Mouse (Mus musculus) liver, embryonic 11.5 days (tissue): ENCODE measurements around the gene D930048N14Rik. TPM values are rescaled to one million over a fixed set of nuclear protein-coding genes. Genes with fewer than 3 reads are reported as not detected.
"Not testable (repeated sequence)": the region's sequence is repeated elsewhere in the genome, so short reads cannot be mapped to it uniquely, and the experiment has no call there.

ENCODE experiments used
- ATAC-seq: fragments of 200-750 bp; cut with Nextera tagmentation; replicated peaks from 2 replicates; pipeline ENCODE4 v1.8.0; 2017; ENCODE audit warnings: moderate number of reproducible peaks, mild to moderate bottlenecking, moderate TSS enrichment, moderate library complexity; ENCODE audit not compliant: low FRiP score
- DNase-seq: peaks from one replicate; pipeline ENCODE4 v3.0.0-alpha.2; 2017; ENCODE audit warnings: low spot score
- H3K27ac ChIP-seq: fragments of 300-500 bp; sonication (generic); 2 replicates; pipeline ENCODE4 v1.5.1; 2014; ENCODE audit warnings: mild to moderate bottlenecking, low read depth, low read length, control low read depth
- H3K27me3 ChIP-seq: fragments of 300-500 bp; sonication (generic); replicated peaks from 2 replicates; pipeline ENCODE4 v1.6.1; 2014; ENCODE audit warnings: low read length, mixed read lengths; ENCODE audit not compliant: control insufficient read depth, insufficient read depth
- H3K36me3 ChIP-seq: fragments of 300-500 bp; sonication (generic); 2 replicates; pipeline ENCODE4 v1.6.1; 2014; ENCODE audit warnings: mild to moderate bottlenecking, low read length, moderate library complexity, mixed read lengths; ENCODE audit not compliant: control insufficient read depth, insufficient read depth
- H3K4me1 ChIP-seq: fragments of 300-500 bp; sonication (generic); replicated peaks from 2 replicates; pipeline ENCODE4 v1.6.1; 2014; ENCODE audit warnings: low read length, mixed read lengths; ENCODE audit not compliant: control insufficient read depth, insufficient read depth
- H3K4me2 ChIP-seq: fragments of 300-500 bp; sonication (generic); 2 replicates; pipeline ENCODE4 v1.6.1; 2014; ENCODE audit warnings: mild to moderate bottlenecking, control low read depth, moderate library complexity
- H3K4me3 ChIP-seq: fragments of 300-500 bp; sonication (generic); 2 replicates; pipeline ENCODE4 v1.5.1; 2014; ENCODE audit warnings: low read depth, low read length, control low read depth
- H3K9ac ChIP-seq: fragments of 300-500 bp; sonication (generic); 2 replicates; pipeline ENCODE4 v1.6.1; 2014; ENCODE audit warnings: low read depth, low read length, control low read depth
- H3K9me3 ChIP-seq: fragments of 300-500 bp; sonication (generic); 2 replicates; pipeline ENCODE4 v1.6.1; 2016; ENCODE audit warnings: low read length, inconsistent platforms, mixed read lengths; ENCODE audit not compliant: control insufficient read depth
- WGBS: fragments of 180-500 bp; shearing (Covaris S2); extraction: QIAGEN DNeasy Blood & Tissue Kit; methylation state at CpG from one replicate; pipeline ENCODE4 v1.1.7; 2014; 5-methylcytosine and 5-hydroxymethylcytosine counted together
- polyA plus RNA-seq: library from polyadenylated mRNA; unstranded; fragments of >200 nt; fragmentation: Nextera tagmentation; extraction: Ambion mirVana; gene quantifications from 2 replicates; pipeline ENCODE4 v1.2.1, GENCODE M21; 2014

D930048N14Rik gene
- polyA plus RNA-seq, 1 experiment from 2014 or later: 1.5 TPM

DNA sequence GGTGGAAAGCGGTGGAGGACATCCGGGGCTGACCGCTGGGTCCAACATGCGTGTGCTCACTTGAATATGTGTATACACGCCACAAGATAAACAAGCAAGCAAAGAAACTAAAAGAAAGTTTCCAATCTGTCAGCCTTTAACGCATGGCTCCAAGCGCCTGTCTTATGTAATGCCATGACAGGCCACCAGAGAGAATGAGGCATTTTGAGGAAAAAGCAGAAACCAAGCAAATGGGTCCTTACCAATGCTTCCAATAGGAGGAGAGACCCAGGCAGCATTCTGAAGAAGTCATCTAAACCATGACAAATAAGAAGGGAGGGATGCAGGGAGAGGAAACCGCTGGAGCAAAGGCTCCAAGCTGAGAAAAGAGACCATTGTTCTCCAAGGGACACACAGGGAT, 36.5 kb upstream of the D930048N14Rik start:
- Histone ChIP-seq H3K9ac (no peak overlapping the region), H3K4me1 (peaks cover 14% of the 10 kb centered on the region), H3K4me2 (no peak overlapping the region), H3K9me3 (no peaks in the 10 kb centered on the region), H3K4me3 (no peak overlapping the region), H3K27me3 (no peaks in the 10 kb centered on the region), H3K36me3 (no peaks in the 10 kb centered on the region), H3K27ac (no peak overlapping the region)
- DNase-seq (no peak), ATAC-seq (no peak)
- 87% methylated on average over 8 of the region's 8 CpGs for WGBS

- DNase-seq (no peak), ATAC-seq (no peak)
- peaks cover 9% of the 10 kb centered on the region for H3K4me1 ChIP-seq
- no peaks in the 10 kb centered on the region for H3K9me3 ChIP-seq
- peak overlapping the region; percentile 77 for H3K27ac ChIP-seq
- peak overlapping the region; percentile 63 for H3K4me2 ChIP-seq
- peak overlapping the region; percentile 71 for H3K9ac ChIP-seq
- no peaks in the 10 kb centered on the region for H3K27me3 ChIP-seq
- H3K36me3 ChIP-seq: no peaks in the 10 kb centered on the region
- 37% methylated on average over 7 of the region's 7 CpGs for WGBS
- peak overlapping the region; percentile 33 for H3K4me3 ChIP-seq
These were observed 35.6 kb upstream of the D930048N14Rik start for GRCm38 (mm10) chr11:51615129-51615528.

- H3K4me3 ChIP-seq: peak overlapping the region; percentile 33
- peak overlapping the region; percentile 77 for H3K27ac ChIP-seq
- H3K4me2 ChIP-seq: peak overlapping the region; percentile 63
- H3K36me3 ChIP-seq: no peaks in the 10 kb centered on the region
- H3K27me3 ChIP-seq: no peaks in the 10 kb centered on the region
- peak; percentile 83 for DNase-seq
- no peaks in the 10 kb centered on the region for H3K9me3 ChIP-seq
- peaks cover 10% of the 10 kb centered on the region for H3K4me1 ChIP-seq
- under 1% methylated on average over 14 of the region's 14 CpGs for WGBS
- peak overlapping the region; percentile 71 for H3K9ac ChIP-seq
- ATAC-seq: peak; percentile 83
These were observed 35.2 kb upstream of the D930048N14Rik start for GRCm38 (mm10) chr11:51615601-51616000.

DNA sequence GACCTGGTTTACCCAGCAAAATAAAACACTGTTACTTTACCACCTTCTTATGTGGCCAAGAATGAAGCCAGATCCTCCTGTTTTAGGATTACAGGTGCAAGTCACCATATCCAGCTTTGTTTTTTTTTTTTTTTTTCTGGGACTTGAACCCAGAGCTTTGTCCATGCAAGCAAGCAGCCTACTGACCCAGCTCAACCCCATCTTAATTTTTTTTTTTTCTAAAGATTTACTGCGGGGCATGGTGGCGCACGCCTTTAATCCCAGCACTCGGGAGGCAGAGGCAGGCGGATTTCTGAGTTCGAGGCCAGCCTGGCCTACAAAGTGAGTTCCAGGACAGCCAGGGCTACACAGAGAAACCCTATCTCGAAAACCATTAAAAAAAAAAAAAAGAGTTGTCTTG, 34.6 kb upstream of the D930048N14Rik start:
- Histone ChIP-seq H3K4me1 (peaks cover 15% of the 10 kb centered on the region), H3K27ac (peak overlapping the region; percentile 77), H3K4me2 (peak overlapping the region; percentile 63), H3K4me3 (peak overlapping the region; percentile 33; the same call in 1 of the 2 replicates), H3K9ac (peak overlapping the region; percentile 71)
- ATAC-seq, DNase-seq, H3K36me3 ChIP-seq, H3K9me3 ChIP-seq, H3K27me3 ChIP-seq: not testable (repeated sequence)
- 86% methylated on average over 7 of the region's 7 CpGs for WGBS

- 4% methylated on average over 4 of the region's 4 CpGs for WGBS
- Histone ChIP-seq H3K4me2 (no peak overlapping the region), H3K27me3 (no peaks in the 10 kb centered on the region), H3K9me3 (no peaks in the 10 kb centered on the region), H3K36me3 (peaks cover 11% of the 10 kb centered on the region; the same call in 1 of the 2 replicates), H3K27ac (no peak overlapping the region), H3K4me1 (peaks cover 21% of the 10 kb centered on the region), H3K4me3 (no peak overlapping the region), H3K9ac (no peak overlapping the region)
- DNase-seq (no peak), ATAC-seq (no peak)
These were observed 33.1 kb upstream of the D930048N14Rik start for GRCm38 (mm10) chr11:51617693-51618092.

DNA sequence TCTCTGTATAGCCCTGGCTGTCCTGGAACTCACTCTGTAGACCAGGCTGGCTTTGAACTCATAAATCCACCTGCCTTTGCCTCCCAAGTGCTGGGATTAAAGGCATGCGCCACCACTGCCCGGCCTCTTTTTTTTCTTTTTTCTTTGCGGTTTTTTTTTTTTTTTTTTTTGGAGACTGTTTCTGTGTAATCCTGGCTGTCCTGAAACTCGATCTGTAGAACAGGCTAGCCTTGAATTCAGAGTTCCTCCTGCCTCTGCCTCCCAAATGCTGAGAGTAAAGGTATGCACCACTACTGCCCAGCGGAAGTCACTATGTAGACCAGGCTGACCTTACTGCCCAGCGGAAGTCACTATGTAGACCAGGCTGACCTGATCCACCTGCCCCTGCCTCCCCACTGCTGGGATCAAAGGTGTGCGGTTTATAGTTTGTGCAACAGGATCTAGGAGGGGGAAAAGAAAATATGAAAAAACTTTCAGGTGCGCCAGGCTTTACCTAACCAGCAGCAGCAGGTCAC, 31.8 kb upstream of the D930048N14Rik start:
- ATAC-seq (peak; percentile 30), DNase-seq (no peak)
- H3K4me1 ChIP-seq: peaks cover 21% of the 10 kb centered on the region
- peak overlapping the region; percentile 44; the same call in 1 of the 2 replicates for H3K9ac ChIP-seq
- peak overlapping the region; percentile 80 for H3K4me3 ChIP-seq
- 35% methylated on average over 8 of the region's 8 CpGs for WGBS
- peak overlapping the region; percentile 90 for H3K4me2 ChIP-seq
- no peaks in the 10 kb centered on the region for H3K27me3 ChIP-seq
- no peaks in the 10 kb centered on the region for H3K9me3 ChIP-seq
- peaks cover 24% of the 10 kb centered on the region for H3K36me3 ChIP-seq
- H3K27ac ChIP-seq: 0 out of 2 replicates have a peak overlapping the region, but pooled peaks have one; percentile 28

DNA sequence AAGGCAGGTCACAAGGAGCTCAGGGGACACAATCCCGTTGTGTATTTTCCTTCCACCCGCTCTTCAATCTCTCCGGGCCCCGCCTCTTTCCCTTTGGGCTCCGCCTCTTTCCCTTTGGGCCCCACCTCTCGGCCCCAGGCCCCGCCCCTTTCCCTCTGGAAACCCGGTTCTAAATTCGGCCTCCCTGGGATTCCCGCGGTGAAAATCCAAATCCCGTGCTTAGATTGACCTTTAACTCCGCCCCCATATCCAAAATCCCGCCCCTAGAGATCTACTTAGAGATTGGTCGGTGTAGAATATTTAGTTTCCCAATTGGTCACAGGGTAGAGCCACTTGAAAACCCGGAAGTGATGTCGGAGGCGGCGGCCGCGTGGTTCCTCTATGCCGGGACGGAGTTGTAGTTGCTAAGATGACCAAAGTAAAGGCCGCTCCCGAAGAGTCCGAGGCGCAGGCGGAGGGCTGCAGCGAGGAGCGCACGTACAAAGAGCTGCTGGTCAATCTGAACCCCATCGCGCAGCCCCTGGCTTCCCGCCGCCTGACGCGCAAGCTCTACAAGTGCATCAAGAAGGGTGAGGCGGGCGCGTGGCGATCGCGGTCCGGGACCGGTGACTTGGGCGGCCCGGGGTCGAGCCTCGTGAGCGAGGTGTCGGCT, 31.2 kb upstream of the D930048N14Rik start, which contains the start of gene Nhp2:
TSS of gene Nhp2 (plus strand) at position 327 of the 652 bp plus-strand sequence.
- Histone ChIP-seq H3K36me3 (peaks cover 29% of the 10 kb centered on the region), H3K4me1 (peaks cover 21% of the 10 kb centered on the region), H3K27ac (peak within 1 kb of the TSS; percentile 28), H3K27me3 (no peaks in the 10 kb centered on the region), H3K9me3 (no peaks in the 10 kb centered on the region), H3K4me2 (peak within 1 kb of the TSS; percentile 90), H3K4me3 (peak within 1 kb of the TSS; percentile 80), H3K9ac (peak within 1 kb of the TSS; percentile 78)
- DNase-seq (peak; percentile 96), ATAC-seq (peak; percentile 85)
- under 1% methylated on average over 51 of the region's 51 CpGs for WGBS

- under 1% methylated on average over 11 of the region's 11 CpGs for WGBS
- Histone ChIP-seq H3K27me3 (no peaks in the 10 kb centered on the region), H3K4me1 (peaks cover 22% of the 10 kb centered on the region), H3K36me3 (peaks cover 31% of the 10 kb centered on the region), H3K4me2 (peak overlapping the region; percentile 90), H3K9me3 (no peaks in the 10 kb centered on the region), H3K27ac (peak overlapping the region; percentile 28; the same call in 1 of the 2 replicates), H3K4me3 (peak overlapping the region; percentile 80), H3K9ac (peak overlapping the region; percentile 78)
- ATAC-seq (no peak), DNase-seq (no peak)
These were observed 30.7 kb upstream of the D930048N14Rik start for GRCm38 (mm10) chr11:51620084-51620483.
